Mouse (Mus musculus) brown adipose tissue, adult 24 weeks (tissue): ENCODE results near the gene Eef1akmt4. TPM values are rescaled to one million over a fixed set of nuclear protein-coding genes. Genes with fewer than 3 reads are reported as not detected.
A peak's percentile ranks its signal among the peaks of the same experiment; 100 is the strongest.
"Not testable (repeated sequence)": the region's sequence is repeated elsewhere in the genome, so short reads cannot be mapped to it uniquely, and the experiment has no call there.

Source experiments
- H3K27ac ChIP-seq: fragments of 200-500 bp; replicated peaks from 2 replicates; pipeline ENCODE4 v1.5.1; 2012; ENCODE audit warnings: low read depth, mild to moderate bottlenecking, low read length
- H3K4me1 ChIP-seq: fragments of 200-500 bp; 2 replicates; pipeline ENCODE4 v1.6.1; 2012; ENCODE audit warnings: low read length, mixed read lengths; ENCODE audit not compliant: control insufficient read depth, insufficient read depth, insufficient read length
- H3K4me3 ChIP-seq: fragments of 200-500 bp; 2 replicates; pipeline ENCODE4 v1.5.1; 2012; ENCODE audit warnings: low read depth, mild to moderate bottlenecking, low read length, moderate library complexity; ENCODE audit not compliant: insufficient read depth
- polyA plus RNA-seq: library from polyadenylated mRNA; stranded (reverse); fragments of >200 nt; gene quantifications from 2 replicates; pipeline ENCODE4 v1.2.4, GENCODE M21; 2012; ENCODE audit not compliant: missing spikeins, insufficient read depth, insufficient read length

Eef1akmt4 gene
- polyA plus RNA-seq, 1 experiment, result 8.2 TPM

GRCm38 (mm10) chr16:20651947-20652310, 40.5 kb downstream of the Eef1akmt4 start:
- Histone ChIP-seq H3K27ac (peak overlapping the region; percentile 71), H3K4me3 (peak overlapping the region; percentile 73), H3K4me1 (no peaks in the 10 kb centered on the region)

GRCm38 (mm10) chr16:20653315-20653714, 41.9 kb downstream of the Eef1akmt4 start:
- Histone ChIP-seq H3K27ac (no peak overlapping the region), H3K4me1 (no peaks in the 10 kb centered on the region), H3K4me3 (no peak overlapping the region)

GRCm38 (mm10) chr16:20657661-20658060, 46.3 kb downstream of the Eef1akmt4 start:
- no peaks in the 10 kb centered on the region for H3K4me1 ChIP-seq
- no peak overlapping the region for H3K4me3 ChIP-seq
- no peak overlapping the region for H3K27ac ChIP-seq

DNA sequence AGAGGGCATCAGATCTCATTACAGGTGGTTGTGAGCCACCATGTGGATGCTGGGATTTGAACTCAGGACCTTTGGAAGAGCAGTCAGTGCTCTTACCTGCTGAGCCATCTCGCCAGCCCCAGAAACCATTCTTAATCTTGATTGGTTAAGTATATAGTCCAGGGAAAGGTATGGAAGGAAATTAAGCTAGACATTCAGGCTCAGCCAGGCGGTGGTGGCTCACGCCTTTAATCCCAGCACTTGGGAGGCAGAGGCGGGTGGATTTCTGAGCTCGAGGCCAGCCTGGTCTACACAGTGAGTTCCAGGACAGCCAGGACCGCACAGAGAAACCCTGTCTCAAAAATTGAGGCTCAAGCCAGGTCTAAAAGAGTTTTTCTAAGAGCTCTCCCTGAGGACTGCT, 56.6 kb downstream of the Eef1akmt4 start, which contains the start of gene Eif4g1:
Eif4g1 (plus strand) TSS at position 301 of the 400 bp plus-strand sequence.
- not testable (repeated sequence) for H3K27ac ChIP-seq, H3K4me1 ChIP-seq, H3K4me3 ChIP-seq

Other genes with a start within 250 kb of the Eef1akmt4 start
- 21.2 and 21.3 TPM in 2 replicates for gene Abcc5, start 185.2 kb upstream of the Eef1akmt4 start, polyA plus RNA-seq
- 35.8 and 42.2 TPM in 2 replicates for gene Eif2b5, start 112.8 kb upstream of the Eef1akmt4 start, polyA plus RNA-seq
- gene Dvl3, start 94.6 kb upstream of the Eef1akmt4 start, polyA plus RNA-seq, result 19.9 and 25.2 TPM in 2 replicates
- 73.6 and 86.4 TPM in 2 replicates for gene Ap2m1, start 76.1 kb upstream of the Eef1akmt4 start, polyA plus RNA-seq
- gene Abcf3, start 63.0 kb upstream of the Eef1akmt4 start, polyA plus RNA-seq, result 43.3 and 44.3 TPM in 2 replicates
- not detected in 2 replicates for gene Vwa5b2, start 22.1 kb upstream of the Eef1akmt4 start, polyA plus RNA-seq
- not detected in 2 replicates for gene Gm49333, start within 50 bp of the Eef1akmt4 start, polyA plus RNA-seq
- 15.9 and 17.3 TPM in 2 replicates for gene Alg3, start 142 bp downstream of the Eef1akmt4 start, polyA plus RNA-seq
- gene Camk2n2, start 9.7 kb downstream of the Eef1akmt4 start, polyA plus RNA-seq, result 0.88 and 4.0 TPM in 2 replicates
- not detected in 2 replicates for gene Ece2, start 18.2 kb downstream of the Eef1akmt4 start, polyA plus RNA-seq
- gene Psmd2, start 40.1 kb downstream of the Eef1akmt4 start, polyA plus RNA-seq, result 120 and 145 TPM in 2 replicates
- 168 and 178 TPM in 2 replicates for gene Eif4g1, start 56.7 kb downstream of the Eef1akmt4 start, polyA plus RNA-seq
- 1.5 and 3.8 TPM in 2 replicates for gene Fam131a, start 81.6 kb downstream of the Eef1akmt4 start, polyA plus RNA-seq
- gene Polr2h, start 106.1 kb downstream of the Eef1akmt4 start, polyA plus RNA-seq, result 21.2 and 22.7 TPM in 2 replicates
- 0.67 TPM in 1 of 2 replicates, not detected in the other for gene Clcn2, start 106.2 kb downstream of the Eef1akmt4 start, polyA plus RNA-seq
- gene Chrd, start 121.5 kb downstream of the Eef1akmt4 start, polyA plus RNA-seq, result 0.71 and 0.88 TPM in 2 replicates
- gene Thpo, start 122.9 kb downstream of the Eef1akmt4 start, polyA plus RNA-seq, result not detected in 2 replicates